Mouse (Mus musculus) left cerebral cortex, postnatal 14 days (tissue): ENCODE data around the gene Aasdh. TPM values are rescaled to one million over a fixed set of nuclear protein-coding genes. Genes with fewer than 3 reads are reported as not detected.
"Not testable (repeated sequence)": the region's sequence is repeated elsewhere in the genome, so short reads cannot be mapped to it uniquely, and the experiment has no call there.

Experiments used
- DNase-seq, 2 experiments: peaks; one replicate each; pipeline ENCODE4 v3.0.0; 2021 to 2022; ENCODE audit warnings: low spot score in 2 of 2, mixed read lengths in 1 of 2
- intact Hi-C: fragments of 180-260 bp; cut with DNase I; formaldehyde crosslinking; loops from one replicate; pipeline ENCODE4 v1.15.1; 2025
- total RNA-seq, 2 experiments: library from RNA; stranded (reverse); gene quantifications; 2 replicates each; pipeline ENCODE4 v1.2.3; 2021

Aasdh gene
- total RNA-seq, 2 experiments from 2014 or later: 19.6 to 20.2 TPM

- intact Hi-C loops: no loop called here
- DNase-seq: peak; percentile 44 to 60
Measured at GRCm38 (mm10) chr5:76923428-76923827, 18.1 kb upstream of the Aasdh start.

GRCm38 (mm10) chr5:76922833-76923232 lies 17.5 kb upstream of the Aasdh start:
- DNase-seq: no peak
- intact Hi-C loops: no loop called here

DNA sequence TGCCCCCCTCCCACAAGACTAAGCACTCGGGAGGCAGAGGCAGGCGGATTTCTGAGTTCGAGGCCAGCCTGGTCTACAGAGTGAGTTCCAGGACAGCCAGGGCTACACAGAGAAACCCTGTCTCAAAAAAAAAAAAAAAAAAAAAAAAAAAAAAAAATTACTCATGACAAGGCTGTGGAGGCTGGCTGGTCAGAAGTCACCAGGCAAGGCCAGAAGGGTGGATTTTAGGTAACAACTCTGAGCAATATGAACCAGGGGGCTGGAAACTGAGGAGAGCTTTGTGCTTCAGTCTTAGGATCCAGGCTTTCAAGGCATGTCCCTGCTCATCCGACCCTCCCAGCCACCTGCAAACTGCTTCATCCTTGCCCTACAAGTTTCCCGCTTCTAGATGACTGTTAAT lies 7.2 kb upstream of the Aasdh start:
- intact Hi-C loops, DNase-seq: not testable (repeated sequence)

DNA sequence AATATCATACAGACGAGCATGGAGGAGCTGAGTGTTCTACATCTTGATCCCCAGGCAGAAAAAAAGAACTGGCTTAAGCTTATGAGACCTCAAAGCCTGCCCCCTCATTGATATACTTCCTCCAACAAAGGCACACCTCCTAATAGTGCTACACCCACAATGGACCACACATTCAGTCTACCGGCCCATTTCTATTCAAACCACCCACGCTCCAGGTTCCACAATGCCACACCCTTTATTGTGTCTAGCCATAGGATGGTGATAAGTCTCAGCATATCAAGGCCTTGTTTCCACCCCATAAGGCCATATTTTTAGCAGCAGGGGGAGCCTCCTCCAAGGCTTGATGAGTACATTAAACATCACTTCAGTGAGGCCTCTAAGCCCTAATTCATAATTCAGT lies 5.5 kb upstream of the Aasdh start:
- intact Hi-C loops: no loop called here
- DNase-seq: no peak

- no peak for DNase-seq
- intact Hi-C loops: no loop called here
Measured at GRCm38 (mm10) chr5:76906155-76906499, 813 bp upstream of the Aasdh start.

- intact Hi-C loops: loop anchor here (2.0 kb wide), 1 partner anchor 46 kb away; the partner anchor contains the start of genes Paics and Ppat
- DNase-seq: no peak
Measured at GRCm38 (mm10) chr5:76904713-76905404, 455 bp downstream of the Aasdh start.

DNA sequence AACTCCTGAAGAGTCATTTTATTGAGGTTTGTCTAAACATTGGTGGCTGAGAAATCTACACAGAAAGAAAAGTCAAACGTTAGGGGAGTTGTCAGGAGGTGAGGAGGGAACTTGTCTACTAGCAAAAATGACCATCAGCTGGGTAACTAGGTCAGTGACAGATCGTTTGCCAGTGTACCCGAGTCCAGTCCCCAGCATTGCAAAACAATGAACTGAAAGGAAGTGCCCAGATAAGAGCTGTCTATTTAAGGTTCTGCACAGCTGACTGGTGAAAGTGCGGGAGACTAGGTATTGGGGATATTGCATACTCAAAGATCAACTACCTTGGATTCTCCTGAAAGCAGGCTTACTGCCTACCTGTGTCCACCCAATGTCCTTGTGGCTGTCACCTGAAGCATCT lies 3.2 kb downstream of the Aasdh start:
- intact Hi-C loops: no loop called here
- DNase-seq: no peak

DNA sequence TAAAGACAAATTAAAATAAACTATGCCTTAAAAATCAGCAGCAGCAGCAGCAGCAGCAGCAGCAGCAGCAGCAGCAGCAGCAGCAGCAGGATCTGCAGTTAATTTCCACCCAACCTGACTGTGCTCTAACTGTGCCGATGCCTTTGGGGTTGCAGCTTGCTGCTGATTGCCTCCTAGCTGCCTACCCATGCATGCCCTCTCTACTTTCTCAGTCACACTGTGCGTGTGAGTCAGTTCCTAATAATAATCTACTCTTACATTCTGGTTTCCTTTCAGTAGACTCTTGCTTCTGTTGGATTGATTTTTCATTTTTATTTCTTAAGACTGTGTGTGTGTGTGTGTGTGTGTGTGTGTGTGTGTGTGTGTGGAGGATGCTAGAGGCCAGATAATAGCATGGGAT lies 12.2 kb downstream of the Aasdh start:
- intact Hi-C loops: no loop called here
- DNase-seq: no peak

DNA sequence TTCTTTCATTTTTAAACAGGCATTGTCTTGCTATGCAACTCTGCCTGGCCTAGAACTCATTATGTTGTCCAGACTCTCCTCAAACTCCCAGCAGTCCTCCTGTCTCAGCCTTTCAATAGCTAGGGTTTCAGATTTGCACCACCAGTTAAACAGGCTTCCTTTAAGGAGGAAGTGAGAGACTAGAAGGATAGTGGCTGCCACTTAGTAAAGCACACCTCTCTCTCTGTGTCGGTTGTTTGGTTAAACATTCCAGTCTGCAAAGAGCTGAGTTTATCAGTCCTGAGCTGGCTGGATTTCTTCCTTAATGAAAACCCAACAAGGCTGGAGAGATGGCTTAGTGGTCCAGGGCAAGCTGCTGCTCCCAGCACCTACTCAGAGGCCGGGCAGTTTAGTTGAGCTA lies 12.7 kb downstream of the Aasdh start:
- intact Hi-C loops: no loop called here
- DNase-seq: no peak

GRCm38 (mm10) chr5:76887011-76887410 lies 18.3 kb downstream of the Aasdh start:
- DNase-seq: no peak
- intact Hi-C loops: no loop called here

GRCm38 (mm10) chr5:76884107-76884506 lies 21.2 kb downstream of the Aasdh start:
- no peak for DNase-seq
- intact Hi-C loops: no loop called here

DNA sequence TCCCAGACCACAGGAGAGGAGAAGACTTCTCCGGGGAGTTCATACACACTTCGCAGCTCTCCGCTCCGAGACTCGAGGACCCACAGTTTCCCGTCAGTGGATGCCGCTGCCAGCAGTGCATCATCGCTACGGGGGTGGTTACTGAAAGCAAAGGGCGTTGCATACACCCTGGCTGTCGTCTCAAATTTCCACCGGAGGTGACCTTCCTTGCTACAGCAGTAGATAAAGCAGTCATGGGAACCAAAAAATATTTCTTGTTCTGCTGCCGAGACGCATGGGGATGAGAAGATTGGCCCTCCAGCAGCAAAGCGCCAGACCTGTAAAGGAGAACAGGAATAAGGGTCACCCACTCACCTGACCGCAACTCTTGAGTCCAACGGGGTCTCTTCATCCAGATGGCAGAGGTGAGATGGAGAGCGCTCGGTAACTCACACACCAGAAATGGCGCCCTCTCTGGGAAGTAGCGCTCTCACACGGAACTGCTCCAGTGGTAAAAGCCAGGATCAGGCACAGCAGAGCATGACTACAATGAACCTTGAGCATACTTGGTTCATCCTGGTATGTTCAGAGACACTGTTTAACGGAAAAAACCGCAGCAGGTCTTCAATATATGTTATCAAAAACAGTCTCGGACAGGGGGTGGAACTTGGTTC lies 29.1 kb downstream of the Aasdh start:
- intact Hi-C loops: no loop called here
- DNase-seq: no peak

GRCm38 (mm10) chr5:76869553-76869952 lies 35.8 kb downstream of the Aasdh start:
- no peak for DNase-seq
- intact Hi-C loops: no loop called here

DNA sequence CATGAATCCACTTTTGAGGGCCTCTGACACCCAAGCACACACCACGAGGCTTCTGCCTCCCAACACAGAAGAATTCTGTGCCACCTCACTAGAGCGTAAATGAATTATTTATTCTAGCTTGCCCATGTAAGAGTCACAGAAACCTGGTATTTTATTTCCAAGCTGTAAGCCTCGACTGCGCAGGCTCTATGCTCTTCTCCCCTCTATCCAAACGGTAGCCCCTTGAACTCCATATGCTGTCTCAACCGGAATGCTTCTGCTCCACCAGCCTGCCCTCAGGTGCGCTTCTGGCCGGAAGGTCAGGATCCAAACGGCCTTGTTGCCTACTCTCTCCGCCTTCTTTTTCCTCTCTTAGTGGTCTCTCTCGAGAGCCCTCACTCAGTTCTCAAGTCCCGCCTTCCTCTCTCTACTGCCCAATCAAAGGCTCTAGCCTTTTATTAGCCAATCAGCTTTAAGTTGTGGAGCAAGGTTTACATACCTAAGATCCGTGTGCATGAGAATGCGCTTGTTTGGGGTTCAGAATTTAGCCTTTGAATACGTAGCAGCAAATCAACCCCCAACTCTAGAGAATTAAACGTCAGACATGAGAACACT lies 36.5 kb downstream of the Aasdh start:
- intact Hi-C loops: no loop called here
- no peak for DNase-seq

- intact Hi-C loops: no loop called here
- DNase-seq: no peak
Measured at GRCm38 (mm10) chr5:76866819-76867218, 38.5 kb downstream of the Aasdh start.

DNA sequence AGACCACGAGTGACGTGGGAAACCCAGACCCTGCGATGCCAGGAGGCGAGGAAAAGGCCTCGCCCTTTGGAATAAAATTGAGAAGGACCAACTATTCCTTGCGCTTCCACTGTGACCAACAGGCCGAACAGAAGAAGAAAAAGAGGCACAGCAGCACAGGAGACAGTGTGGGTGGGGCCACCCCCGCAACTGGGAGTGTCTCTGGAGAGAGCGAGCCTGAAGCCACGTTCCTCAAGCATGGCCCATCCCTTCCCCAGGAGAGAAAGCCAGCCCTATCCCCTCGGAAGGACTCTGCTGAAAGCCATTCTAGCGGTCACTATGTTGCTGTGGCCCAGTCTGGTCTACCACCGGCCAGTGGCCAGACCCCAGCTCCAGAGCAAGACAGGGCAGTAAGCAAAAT lies 46.9 kb downstream of the Aasdh start:
- intact Hi-C loops: no loop called here
- DNase-seq: no peak

DNA sequence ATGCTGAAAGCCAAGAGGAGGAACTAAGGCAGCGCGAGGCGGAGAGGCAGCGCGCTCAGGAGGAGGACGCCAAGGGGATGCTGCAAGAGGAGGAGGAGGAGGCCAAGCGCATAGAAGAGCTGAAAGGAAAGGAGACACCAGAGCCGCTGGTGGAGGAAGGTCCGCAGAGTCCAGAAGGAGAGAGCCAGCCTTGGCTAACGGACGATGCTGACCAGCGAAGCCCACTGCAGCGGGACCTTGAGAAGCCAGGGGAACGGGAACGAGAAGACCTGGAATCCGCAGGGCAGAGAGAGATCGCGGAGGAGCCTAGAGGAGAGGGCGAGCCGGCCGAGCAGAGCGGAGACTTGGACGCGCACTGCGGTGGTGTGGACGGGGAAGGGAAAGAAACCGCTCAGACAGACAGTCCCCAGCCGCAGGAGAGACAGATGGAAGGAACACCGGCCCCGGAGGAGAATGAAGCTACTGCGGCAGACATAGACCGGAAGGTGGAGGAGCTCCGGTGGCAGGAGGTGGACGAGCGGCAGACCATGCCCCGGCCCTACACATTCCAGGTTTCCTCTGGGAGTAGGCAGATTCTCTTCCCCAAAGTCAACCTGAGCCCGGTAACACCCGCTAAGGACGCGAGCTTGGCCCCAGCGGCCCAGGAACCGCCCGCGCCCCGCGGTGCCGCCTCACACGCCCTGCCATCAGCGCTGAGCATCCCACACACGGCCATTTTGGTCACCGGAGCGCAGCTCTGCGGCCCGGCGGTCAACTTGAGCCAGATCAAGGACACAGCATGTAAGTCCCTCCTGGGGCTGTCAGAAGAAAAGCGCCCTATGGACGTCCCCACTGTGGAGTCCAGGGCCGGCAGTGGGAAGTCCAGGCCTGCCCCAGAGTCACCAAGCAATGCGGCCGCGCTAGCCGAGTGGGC lies 48.0 kb downstream of the Aasdh start:
- DNase-seq: no peak
- intact Hi-C loops: no loop called here

DNA sequence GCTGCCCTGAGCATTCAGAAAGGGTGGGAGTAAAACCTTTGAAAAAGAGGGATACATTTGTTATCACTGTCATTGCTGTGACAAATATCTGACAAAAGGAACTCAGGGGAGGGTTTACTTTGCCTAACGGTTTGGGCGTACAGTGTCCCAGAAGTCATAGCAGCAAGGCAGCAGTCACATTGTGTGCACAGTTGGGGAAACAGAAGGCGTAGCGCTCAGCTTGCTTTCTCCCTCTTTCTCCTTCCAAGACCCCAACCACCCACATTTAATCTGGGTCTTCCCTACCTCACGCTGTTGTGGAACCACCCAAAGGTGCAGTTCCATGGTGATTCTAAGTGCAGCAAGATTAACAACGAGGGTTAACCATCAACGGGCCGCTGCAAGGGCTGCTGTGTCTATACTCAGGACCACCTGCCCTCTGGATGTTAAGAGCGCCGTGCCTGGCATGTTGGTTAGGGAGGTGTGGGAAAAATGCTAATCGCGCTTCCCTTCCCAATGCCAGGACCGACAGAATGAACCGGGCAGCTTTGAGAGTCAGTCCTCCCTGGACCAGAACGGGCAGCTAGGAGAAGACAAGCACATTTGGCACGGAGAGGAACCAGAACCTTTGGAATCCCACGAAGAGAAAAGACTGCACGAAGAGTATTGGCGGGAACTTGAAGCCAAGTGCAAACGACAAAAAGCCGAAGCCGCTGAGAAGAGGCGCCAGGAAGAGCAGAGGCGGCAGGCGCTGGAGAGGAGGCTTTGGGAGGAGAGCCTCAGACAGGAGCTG lies 49.3 kb downstream of the Aasdh start:
- intact Hi-C loops: no loop called here
- no peak for DNase-seq

- peak; percentile 83 to 87 for DNase-seq
- intact Hi-C loops: loop anchor here (5.0 kb wide), 1 partner anchor 266 kb away; the partner anchor contains the start of gene Cep135
Measured at GRCm38 (mm10) chr5:76853549-76853948, 51.8 kb downstream of the Aasdh start.
